Mouse (Mus musculus) heart, postnatal 0 days (tissue): ENCODE data around the gene Ccl4. TPM values are rescaled to one million over a fixed set of nuclear protein-coding genes. Genes with fewer than 3 reads are reported as not detected.

Experiments used
- ATAC-seq: fragments of 200-750 bp; cut with Nextera tagmentation; 2 replicates; pipeline ENCODE4 v1.8.0; 2017; ENCODE audit warnings: low read depth, moderate number of reproducible peaks, moderate library complexity; ENCODE audit not compliant: insufficient read depth
- DNase-seq: peaks from one replicate; pipeline ENCODE4 v3.0.0-alpha.2; 2016; ENCODE audit warnings: low spot score
- H3K27ac ChIP-seq: fragments of 300-500 bp; sonication (generic); 2 replicates; pipeline ENCODE4 v1.5.1; 2014; ENCODE audit warnings: low read depth, mild to moderate bottlenecking
- H3K27me3 ChIP-seq: fragments of 300-500 bp; sonication (generic); 2 replicates; pipeline ENCODE4 v1.6.1; 2014; ENCODE audit warnings: low read length, mixed read lengths; ENCODE audit not compliant: control insufficient read depth, insufficient read depth
- H3K36me3 ChIP-seq: fragments of 300-500 bp; sonication (generic); replicated peaks from 2 replicates; pipeline ENCODE4 v1.6.1; 2014; ENCODE audit warnings: low read length, mixed read lengths; ENCODE audit not compliant: control insufficient read depth, insufficient read depth
- H3K4me1 ChIP-seq: fragments of 300-500 bp; sonication (generic); 2 replicates; pipeline ENCODE4 v1.6.1; 2014; ENCODE audit warnings: antibody characterized with exemption; ENCODE audit not compliant: control insufficient read depth, insufficient read depth
- H3K4me2 ChIP-seq: fragments of 300-500 bp; sonication (generic); 2 replicates; pipeline ENCODE4 v1.6.1; 2014; ENCODE audit warnings: low read depth, mild to moderate bottlenecking, low read length, moderate library complexity
- H3K4me3 ChIP-seq: fragments of 300-500 bp; sonication (generic); 2 replicates; pipeline ENCODE4 v1.5.1; 2014; ENCODE audit warnings: low read depth, low read length
- H3K9ac ChIP-seq: fragments of 300-500 bp; sonication (generic); replicated peaks from 2 replicates; pipeline ENCODE4 v1.6.1; 2014; ENCODE audit warnings: low read depth, low read length, mixed read lengths
- H3K9me3 ChIP-seq: fragments of 300-500 bp; sonication (generic); replicated peaks from 2 replicates; pipeline ENCODE4 v1.6.1; 2016; ENCODE audit warnings: low read length; ENCODE audit not compliant: control insufficient read depth
- CTCF ChIP-seq: IDR thresholded peaks from 2 replicates; pipeline ENCODE4 v1.5.1; 2016; ENCODE audit warnings: antibody characterized with exemption, control low read depth, low read depth
- EP300 ChIP-seq: IDR thresholded peaks from 2 replicates; pipeline ENCODE4 v1.6.1; 2016; ENCODE audit warnings: antibody characterized with exemption, low read depth
- WGBS: fragments of 180-500 bp; shearing (Covaris S2); extraction: QIAGEN DNeasy Blood & Tissue Kit; methylation state at CpG from one replicate; pipeline ENCODE4 v1.1.7; 2014; 5-methylcytosine and 5-hydroxymethylcytosine counted together
- polyA plus RNA-seq: library from polyadenylated mRNA; unstranded; fragments of >200 nt; fragmentation: Nextera tagmentation; extraction: Ambion mirVana; gene quantifications from 2 replicates; pipeline ENCODE4 v1.2.1, GENCODE M21; 2015
- total RNA-seq: library from RNA; depleted of rRNA; stranded (reverse); fragments of >200 nt; gene quantifications from 2 replicates; pipeline ENCODE4 v1.2.3, GENCODE M21; 2014; ENCODE audit warnings: low replicate concordance

Ccl4 gene
- total and polyA plus RNA-seq, 2 experiments from 2014 or later: 0.98 TPM; not detected in 1

GRCm38 (mm10) chr11:83646356-83647149 lies 15.8 kb upstream of the Ccl4 start:
- no peak for ATAC-seq
- no peaks in the 10 kb centered on the region for H3K27me3 ChIP-seq
- no peak overlapping the region for H3K9ac ChIP-seq
- H3K27ac ChIP-seq: no peak overlapping the region
- no peak for TF ChIP-seq CTCF
- no peak for TF ChIP-seq EP300
- 0 out of 2 replicates have a peak, but pooled peaks cover 7% of the 10 kb centered on the region for H3K9me3 ChIP-seq
- H3K36me3 ChIP-seq: no peaks in the 10 kb centered on the region
- no peaks in the 10 kb centered on the region for H3K4me1 ChIP-seq
- no peak overlapping the region for H3K4me3 ChIP-seq
- no peak overlapping the region for H3K4me2 ChIP-seq
- 81% methylated on average over 6 of the region's 6 CpGs for WGBS
- no peak for DNase-seq

DNA sequence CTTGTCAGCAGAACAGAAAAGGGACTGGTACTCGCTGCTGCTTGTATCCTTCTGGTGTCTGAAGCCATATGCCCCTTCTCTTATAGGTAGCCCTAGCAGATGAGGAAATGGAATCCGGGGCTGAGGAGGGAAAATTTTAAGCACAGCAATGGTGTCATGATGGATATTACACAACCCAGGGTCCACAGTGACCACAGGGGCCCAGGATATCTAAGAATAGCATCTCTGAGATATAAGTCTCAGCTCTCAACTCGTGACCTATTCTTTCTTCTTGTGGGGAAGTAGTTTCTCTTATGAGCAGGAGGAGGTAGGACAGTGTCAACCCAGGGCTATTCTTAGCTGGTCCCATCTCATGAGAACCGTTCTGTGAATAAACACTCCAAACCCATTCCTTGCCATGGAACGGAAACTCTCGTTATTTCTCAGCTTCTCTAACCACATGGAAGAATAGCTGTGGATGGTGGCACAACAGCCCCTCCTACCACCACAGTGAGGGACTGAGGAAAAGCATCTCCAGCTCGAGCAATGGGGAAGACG lies 13.0 kb upstream of the Ccl4 start, which contains the start of gene Ccl3:
TSS of gene Ccl3 (minus strand) at position 51 of the 537 bp plus-strand sequence.
- ATAC-seq (no peak), DNase-seq (no peak)
- Histone ChIP-seq H3K4me2 (no peak within 1 kb of the TSS), H3K4me3 (no peak within 1 kb of the TSS), H3K4me1 (no peaks in the 10 kb centered on the region), H3K36me3 (no peaks in the 10 kb centered on the region), H3K9me3 (0 out of 2 replicates have a peak, but pooled peaks cover 7% of the 10 kb centered on the region), H3K27ac (no peak within 1 kb of the TSS), H3K27me3 (no peaks in the 10 kb centered on the region), H3K9ac (no peak within 1 kb of the TSS)
- WGBS: 64% methylated on average over 8 of the region's 8 CpGs
- TF ChIP-seq EP300 (no peak), CTCF (no peak)

DNA sequence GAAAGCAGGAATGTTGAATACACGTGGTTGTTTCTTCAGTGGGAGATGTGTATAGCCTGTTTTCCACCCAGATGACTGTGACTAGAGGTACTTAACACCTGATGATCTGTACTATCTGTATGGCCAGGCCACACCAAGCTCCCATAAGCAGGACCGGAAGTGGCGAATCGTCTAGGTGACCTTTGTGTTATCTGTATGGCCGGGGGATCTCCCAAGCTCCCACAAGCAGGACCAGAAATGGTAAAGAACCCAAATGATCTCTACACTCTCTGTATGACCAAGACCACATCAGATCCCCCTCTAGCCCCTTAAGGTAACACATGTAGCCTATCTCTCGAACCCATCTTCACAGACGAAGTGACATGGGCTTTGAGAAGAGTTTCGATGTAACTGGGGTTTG lies 7.8 kb upstream of the Ccl4 start:
- no peaks in the 10 kb centered on the region for H3K27me3 ChIP-seq
- H3K4me1 ChIP-seq: no peaks in the 10 kb centered on the region
- H3K9me3 ChIP-seq: no peaks in the 10 kb centered on the region
- no peak for TF ChIP-seq CTCF
- TF ChIP-seq EP300: no peak
- WGBS: 69% methylated on average over 8 of the region's 8 CpGs
- H3K4me3 ChIP-seq: no peak overlapping the region
- H3K36me3 ChIP-seq: no peaks in the 10 kb centered on the region
- no peak for ATAC-seq
- no peak overlapping the region for H3K27ac ChIP-seq
- no peak overlapping the region for H3K9ac ChIP-seq
- no peak overlapping the region for H3K4me2 ChIP-seq
- no peak for DNase-seq

GRCm38 (mm10) chr11:83657508-83657907 lies 4.9 kb upstream of the Ccl4 start:
- no peak for TF ChIP-seq CTCF
- TF ChIP-seq EP300: no peak
- 79% methylated on average over 3 of the region's 3 CpGs for WGBS

DNA sequence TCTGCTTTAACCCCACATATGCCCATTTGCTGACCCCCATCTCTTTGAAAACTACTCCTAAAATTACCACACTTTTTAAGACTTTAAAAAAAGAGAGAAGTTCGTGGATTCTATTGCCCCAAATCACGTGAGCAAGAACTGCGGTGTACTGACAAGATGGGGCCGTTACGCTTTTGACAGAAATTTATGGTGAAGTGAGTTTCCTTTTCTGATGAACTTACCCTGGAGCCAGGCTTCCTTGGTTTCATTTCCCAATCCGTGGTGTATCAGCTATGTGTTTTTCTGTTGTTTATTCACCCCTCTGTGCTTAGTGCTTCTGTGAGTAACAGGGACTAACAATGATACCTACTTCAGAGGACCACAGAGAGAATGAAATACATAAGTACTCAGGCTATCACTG lies 3.6 kb upstream of the Ccl4 start:
- no peak for DNase-seq
- 73% methylated on average over 6 of the region's 6 CpGs for WGBS
- no peaks in the 10 kb centered on the region for H3K9me3 ChIP-seq
- H3K27me3 ChIP-seq: no peaks in the 10 kb centered on the region
- ATAC-seq: no peak
- H3K4me2 ChIP-seq: no peak overlapping the region
- H3K27ac ChIP-seq: no peak overlapping the region
- no peak overlapping the region for H3K4me3 ChIP-seq
- no peak overlapping the region for H3K9ac ChIP-seq
- no peaks in the 10 kb centered on the region for H3K4me1 ChIP-seq
- no peak for TF ChIP-seq CTCF
- TF ChIP-seq EP300: no peak
- no peaks in the 10 kb centered on the region for H3K36me3 ChIP-seq

More at GRCm38 (mm10) chr11:83657508-83657907, 4.9 kb upstream of the Ccl4 start:
- Histone ChIP-seq H3K4me2 (no peak overlapping the region), H3K9ac (no peak overlapping the region), H3K36me3 (no peaks in the 10 kb centered on the region), H3K4me3 (no peak overlapping the region), H3K9me3 (no peaks in the 10 kb centered on the region), H3K27ac (no peak overlapping the region), H3K27me3 (no peaks in the 10 kb centered on the region), H3K4me1 (no peaks in the 10 kb centered on the region)
- ATAC-seq: no peak
- no peak for DNase-seq
